In the genomic region with DNA sequence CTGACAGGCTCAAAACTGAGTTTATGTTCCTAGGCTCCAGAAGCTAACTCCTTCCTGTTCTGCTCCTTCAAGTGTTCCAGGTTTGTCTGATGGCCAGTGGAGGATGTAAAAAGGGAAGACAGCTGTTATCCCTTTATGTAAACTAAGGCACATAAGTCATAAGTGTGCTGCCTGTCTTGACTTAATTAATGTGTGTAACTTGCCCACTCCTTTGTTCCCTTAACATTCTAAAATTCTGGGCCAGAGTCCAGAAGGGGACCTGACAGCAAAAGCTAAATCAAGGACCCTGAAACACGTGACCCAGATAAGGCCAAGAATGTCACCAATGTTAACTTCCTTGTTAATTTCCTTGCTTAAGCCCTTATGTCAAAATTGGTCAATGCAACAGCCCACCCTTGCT, we compare ENCODE assay signal across 15 mouse cellular contexts. TPM values are rescaled to one million over a fixed set of nuclear protein-coding genes. Genes with fewer than 3 reads are reported as not detected.
"Had no signal": no experiment of that assay in that cellular context is flagged by ENCODE, and none has a peak within 500 bp of the region (broad histone marks: within the 10 kb centered on the region; RNA-seq: fewer than 3 reads in every experiment).

No protein-coding gene starts in this region.

RNA-seq across cellular contexts. Expression of a gene that starts 3.9 kb away (rescaled TPM):
- total RNA-seq: megakaryocyte, adult 5-6 weeks had no signal
- polyA plus RNA-seq: liver, embryonic 15.5 days; liver, postnatal 0 days; lung, adult 2 months; lung, postnatal 0 days; midbrain, embryonic 10.5 days; midbrain, embryonic 12.5 days; midbrain, embryonic 14.5 days; myocyte; neural tube, embryonic 11.5 days; neural tube, embryonic 15.5 days; small intestine, adult 2 months; stomach, embryonic 14.5 days; stomach, embryonic 16.5 days; thymus, postnatal 0 days had no signal
